Mouse (Mus musculus) macrophage (primary cell): ENCODE data around the gene Abcc5. TPM values are rescaled to one million over a fixed set of nuclear protein-coding genes. Genes with fewer than 3 reads are reported as not detected.

Experiments used
- H3K27ac ChIP-seq: fragments of 350-480 bp; formaldehyde crosslinking; 2 replicates; pipeline ENCODE4 v1.9.0; 2021
- H3K36me3 ChIP-seq: fragments of 350-480 bp; formaldehyde crosslinking; 2 replicates; pipeline ENCODE4 v1.9.0; 2021; ENCODE audit errors: inconsistent target
- H3K4me3 ChIP-seq: fragments of 350-480 bp; formaldehyde crosslinking; 2 replicates; pipeline ENCODE4 v1.9.0; 2021; ENCODE audit errors: inconsistent target
- H3K79me2 ChIP-seq: fragments of 350-480 bp; formaldehyde crosslinking; 2 replicates; pipeline ENCODE4 v1.9.0; 2021; ENCODE audit errors: inconsistent target
- WGBS: methylation state at CpG from one replicate; pipeline ENCODE4 v1.1.7; 2026; ENCODE audit warnings: inconsistent platforms; ENCODE audit not compliant: missing documents; 5-methylcytosine and 5-hydroxymethylcytosine counted together
- polyA plus RNA-seq: library from polyadenylated mRNA; stranded (reverse); fragments of 250-400 nt; gene quantifications from 3 replicates; pipeline ENCODE4 v1.2.4, GENCODE M21; 2018; ENCODE audit warnings: inconsistent platforms

The Abcc5 gene
- polyA plus RNA-seq, 1 experiment from 2014 or later: 40.1 TPM

GRCm38 (mm10) chr16:20300076-20300475 is 126.1 kb downstream of the Abcc5 start:
- peaks cover 12% of the 10 kb centered on the region for H3K36me3 ChIP-seq
- H3K79me2 ChIP-seq: peaks cover 67% of the 10 kb centered on the region
- no peak overlapping the region for H3K27ac ChIP-seq
- H3K4me3 ChIP-seq: no peak overlapping the region
- 92% methylated on average over 2 of the region's 2 CpGs for WGBS

Other genes with a start within 250 kb of the Abcc5 start
- 0.11 TPM in 1 of 3 replicates, not detected in the others for gene Map6d1, start 185.0 kb downstream of the Abcc5 start, polyA plus RNA-seq
- 68.3 to 135 TPM (median 69.6 TPM) in 3 replicates for gene Parl, start 124.0 kb downstream of the Abcc5 start, polyA plus RNA-seq
- 0.04 TPM in 1 of 3 replicates, not detected in the others for gene Cyp2ab1, start 101.0 kb downstream of the Abcc5 start, polyA plus RNA-seq
- 25.2 to 45.4 TPM (median 30.4 TPM) in 3 replicates for gene Eif2b5, start 72.4 kb upstream of the Abcc5 start, polyA plus RNA-seq
- gene Dvl3, start 90.6 kb upstream of the Abcc5 start, polyA plus RNA-seq: 10.4 to 15.3 TPM (median 12.1 TPM) in 3 replicates
- gene Ap2m1, start 109.1 kb upstream of the Abcc5 start, polyA plus RNA-seq: 675 to 1,015 TPM (median 722 TPM) in 3 replicates
- 27.6 to 31.0 TPM (median 28.9 TPM) in 3 replicates for gene Abcf3, start 122.2 kb upstream of the Abcc5 start, polyA plus RNA-seq
- gene Vwa5b2, start 163.1 kb upstream of the Abcc5 start, polyA plus RNA-seq: not detected in 3 replicates
- 3.9 to 18.7 TPM (median 11.9 TPM) in 3 replicates for gene Eef1akmt4, start 185.2 kb upstream of the Abcc5 start, polyA plus RNA-seq
- not detected in 3 replicates for gene Gm49333, start 185.2 kb upstream of the Abcc5 start, polyA plus RNA-seq
- 10.2 to 25.1 TPM (median 22.1 TPM) in 3 replicates for gene Alg3, start 185.3 kb upstream of the Abcc5 start, polyA plus RNA-seq
- gene Camk2n2, start 194.9 kb upstream of the Abcc5 start, polyA plus RNA-seq: 1.3 to 3.7 TPM (median 2.1 TPM) in 3 replicates
- 0.09 to 0.20 TPM in 2 of 3 replicates, not detected in the other for gene Ece2, start 203.4 kb upstream of the Abcc5 start, polyA plus RNA-seq
- gene Psmd2, start 225.3 kb upstream of the Abcc5 start, polyA plus RNA-seq: 143 to 206 TPM (median 205 TPM) in 3 replicates
- 125 to 210 TPM (median 165 TPM) in 3 replicates for gene Eif4g1, start 241.9 kb upstream of the Abcc5 start, polyA plus RNA-seq